Mouse (Mus musculus): Measurements from ENCODE around the gene Nynrin.

Gene Nynrin

DNA sequence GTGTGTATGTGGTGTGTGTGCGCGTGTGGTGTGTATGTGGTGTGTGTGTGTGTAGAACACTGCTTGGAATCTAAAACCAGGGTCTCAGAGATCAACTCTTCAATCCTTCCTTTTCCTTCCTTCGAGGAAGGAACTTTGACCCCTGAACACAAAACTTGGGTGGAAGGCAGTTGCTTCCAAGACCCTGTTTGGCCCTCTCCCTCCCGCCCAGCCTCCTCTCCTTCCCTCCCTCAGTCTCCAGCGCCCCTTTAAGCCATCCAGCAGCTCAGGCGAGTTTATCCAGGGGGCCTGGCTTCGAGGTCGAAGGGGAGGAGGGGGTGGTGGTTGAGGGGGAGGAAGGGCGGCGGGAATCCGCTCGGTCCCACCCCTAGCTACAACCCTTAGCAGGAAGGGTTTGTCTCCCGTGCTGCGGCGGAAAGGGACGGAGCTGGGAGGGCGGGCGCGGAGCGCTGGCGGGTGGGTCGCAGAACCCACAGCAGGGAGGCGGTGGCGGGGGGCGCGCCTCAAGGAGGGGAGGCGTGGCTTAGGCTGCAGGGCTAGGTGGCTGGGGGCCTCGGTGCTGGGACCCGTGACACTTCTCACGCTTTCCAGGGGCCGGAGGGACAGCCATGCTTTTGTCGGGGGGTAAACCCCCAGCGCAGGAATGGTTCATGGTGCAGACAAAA lies at the start of gene Nynrin:
TSS of gene Nynrin (plus strand) at position 390 of the 665 bp plus-strand sequence.
- no peak for DNase-seq (ENCODE audit: low spot score in 2 of 2)

DNA sequence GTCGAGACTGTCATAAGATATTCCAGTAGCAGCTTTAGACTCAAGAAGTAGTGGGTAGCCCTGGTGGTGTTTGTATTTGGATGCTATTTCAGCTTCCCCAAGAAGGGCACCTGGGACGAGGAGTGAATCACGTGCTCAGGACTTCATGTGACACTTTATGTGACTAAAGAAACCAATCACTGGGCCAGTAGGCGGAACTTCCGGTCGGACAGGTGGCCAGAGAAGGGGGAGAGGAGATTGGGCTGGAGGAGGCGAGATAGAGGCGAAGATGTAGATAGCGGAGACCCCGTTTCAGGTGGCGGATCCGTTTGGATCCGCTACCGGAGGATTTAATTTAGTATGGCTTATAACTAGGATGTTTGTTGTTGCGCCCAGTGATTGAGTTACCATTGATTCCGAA lies 38.9 kb upstream of the Nynrin start:
- no peak for DNase-seq (ENCODE audit: low spot score in 2 of 2)

DNA sequence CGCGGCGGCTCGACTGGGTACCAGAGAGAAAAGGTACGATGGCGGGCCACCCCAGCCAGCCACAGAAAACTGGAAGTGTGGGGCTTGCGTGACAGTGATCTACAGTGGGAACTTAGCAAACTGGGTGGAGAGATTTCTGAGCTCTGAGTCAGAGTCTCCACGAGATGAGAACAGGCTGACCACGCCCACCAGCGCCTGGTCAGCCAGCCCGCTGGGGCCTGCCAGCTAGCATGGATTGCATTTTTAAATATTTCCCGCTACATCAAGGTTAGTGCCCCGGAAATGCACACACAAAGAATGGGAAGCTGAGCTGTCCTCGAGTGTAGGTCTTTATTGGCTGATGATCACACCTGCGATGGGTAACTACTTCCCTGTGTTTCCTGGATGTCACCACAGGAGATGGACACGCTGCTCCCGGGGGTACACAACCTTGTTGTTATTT lies 38.5 kb upstream of the Nynrin start:
- no peak for DNase-seq (ENCODE audit: low spot score in 2 of 2)

DNA sequence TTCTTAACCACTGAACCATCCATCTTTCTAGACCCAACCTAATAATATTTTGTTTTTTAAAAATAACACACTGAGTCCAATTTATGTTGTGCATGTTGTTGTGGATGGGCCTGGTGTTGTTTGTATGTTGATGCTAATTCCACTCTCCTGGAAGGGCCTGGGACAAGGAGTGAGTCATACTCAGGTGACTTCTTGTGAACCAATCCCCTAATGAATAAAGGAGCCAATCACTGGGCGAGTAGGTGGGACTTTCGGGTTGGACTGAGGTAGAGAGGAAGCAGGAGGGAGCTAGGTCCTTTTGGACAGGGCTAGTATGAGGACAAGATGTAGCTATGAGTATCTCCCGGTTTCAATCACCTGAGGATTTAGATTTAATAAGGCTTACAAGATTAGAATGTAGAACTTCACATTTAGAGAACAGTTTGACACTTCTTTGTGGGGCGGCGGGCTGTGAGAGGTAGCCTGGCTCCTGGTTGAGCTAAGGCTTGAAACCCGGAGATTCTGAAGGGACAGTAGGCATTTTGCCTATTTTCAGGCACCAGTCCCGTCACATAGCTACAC lies 33.9 kb upstream of the Nynrin start:
- DNase-seq (ENCODE audit: low spot score in 2 of 2): no peak

DNA sequence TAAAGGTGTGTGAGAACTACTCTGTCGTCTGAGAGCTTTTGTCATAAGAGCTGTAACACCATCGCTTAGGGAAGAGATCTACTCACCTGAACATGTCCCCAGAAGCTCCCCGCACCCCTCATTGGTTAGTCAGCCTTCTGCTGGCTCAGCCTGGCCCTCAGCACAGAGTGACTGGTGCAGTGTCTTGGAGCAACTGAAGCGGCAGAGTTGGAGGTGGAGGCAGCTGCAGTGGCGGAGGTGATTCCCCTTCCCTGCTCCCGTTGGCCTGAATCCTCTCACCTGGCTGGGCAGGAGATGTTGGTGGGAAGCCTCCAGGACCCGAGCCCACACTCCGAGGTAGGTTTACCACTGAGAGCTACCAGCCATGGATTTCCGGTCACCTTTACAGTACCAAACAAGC lies 33.2 kb upstream of the Nynrin start:
- no peak for DNase-seq (ENCODE audit: low spot score in 2 of 2)

DNA sequence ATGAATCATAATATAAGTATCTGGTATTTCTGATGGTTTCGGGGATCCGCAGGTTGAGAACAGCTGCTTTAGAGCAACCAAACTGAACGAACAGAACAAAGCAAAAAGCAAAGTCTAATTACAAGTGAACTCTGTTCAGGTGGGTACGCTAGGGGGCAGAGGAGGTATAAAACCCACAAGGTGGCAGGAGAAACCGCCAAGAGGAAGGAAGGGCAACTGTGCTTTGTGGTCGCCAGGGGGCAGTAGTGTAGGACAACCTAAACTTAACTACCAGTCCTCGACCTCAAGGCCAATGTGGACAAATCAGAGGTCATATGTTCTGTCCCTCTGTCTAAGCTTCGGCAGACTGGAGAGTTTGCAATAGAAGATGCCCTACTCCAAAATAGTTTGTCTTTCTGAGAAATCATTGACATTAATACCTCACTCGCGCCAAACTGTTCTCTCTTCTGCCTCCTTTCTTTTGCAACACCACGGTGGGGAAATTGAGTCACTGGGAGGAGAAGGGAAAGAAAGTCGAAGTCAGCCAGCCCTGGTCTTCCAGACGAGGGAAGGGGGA lies 31.3 kb upstream of the Nynrin start:
- peak in 1 of 2 experiments; percentile 50 for DNase-seq (ENCODE audit: low spot score in 2 of 2)

DNA sequence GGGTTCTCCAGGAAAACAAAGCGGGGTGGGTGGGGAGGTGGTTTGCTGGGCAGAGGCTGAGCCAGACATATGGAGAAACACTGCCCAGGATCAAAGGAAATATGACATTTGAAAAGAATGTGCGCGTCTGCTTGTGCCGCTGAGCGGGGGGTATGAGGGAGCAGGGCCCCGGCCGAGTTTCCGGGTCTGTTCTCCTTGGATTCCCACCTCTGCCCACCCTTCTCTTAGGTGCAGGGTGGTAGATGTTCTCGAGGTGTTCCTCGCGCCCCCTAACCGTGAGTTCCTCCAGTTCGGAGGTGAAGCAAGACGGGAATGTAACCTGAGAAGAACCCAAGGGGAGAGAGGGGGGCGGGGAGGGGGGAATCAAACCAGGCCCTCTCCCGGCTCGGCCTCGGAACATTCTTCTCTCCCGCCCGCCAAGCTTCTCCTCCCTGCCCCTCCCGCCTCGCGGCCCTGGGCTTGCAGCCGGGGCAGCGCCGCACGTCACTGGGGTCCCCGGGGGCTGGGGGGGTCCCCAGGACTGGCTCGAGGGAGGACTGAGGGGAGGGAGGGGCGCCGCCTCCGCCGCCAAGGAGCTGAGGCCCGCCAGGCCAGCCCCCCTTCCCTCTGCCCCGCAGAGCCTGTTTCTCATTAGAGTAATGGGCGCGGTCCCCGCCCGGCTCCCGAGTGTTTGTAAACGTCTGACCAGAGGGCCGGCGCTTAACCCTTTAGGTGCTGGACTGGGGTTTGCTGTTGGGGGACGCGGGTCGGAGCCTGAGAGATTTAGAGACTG lies 30.6 kb upstream of the Nynrin start, which contains the start of gene Nfatc4:
TSS of gene Nfatc4 (plus strand) at position 154 of the 772 bp plus-strand sequence.
- no peak for DNase-seq (ENCODE audit: low spot score in 2 of 2)

DNA sequence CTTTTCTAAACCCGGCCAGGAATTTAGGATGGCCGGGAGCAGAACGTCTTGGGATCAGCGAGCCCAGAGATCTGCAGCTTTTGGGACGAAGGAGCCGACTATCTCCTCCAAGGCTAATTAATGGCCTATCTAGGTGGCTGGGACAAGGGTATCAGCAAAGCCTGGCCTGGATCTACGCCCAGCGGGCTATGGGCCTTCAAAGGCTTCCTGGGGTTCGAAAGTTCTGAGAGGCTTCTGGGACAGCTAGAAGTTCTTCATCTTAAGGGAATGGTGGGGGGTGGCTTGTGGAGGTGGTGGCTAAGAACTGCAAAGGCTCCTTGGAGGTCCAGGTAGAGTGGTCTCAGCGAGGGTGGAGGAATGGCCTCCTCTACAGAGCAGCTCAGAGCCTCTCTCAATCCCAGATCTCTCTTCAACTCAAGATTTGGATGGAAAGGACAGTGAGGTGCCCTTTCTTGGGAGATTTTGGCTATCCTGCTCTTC lies 29.8 kb upstream of the Nynrin start:
- no peak for DNase-seq (ENCODE audit: low spot score in 2 of 2)

DNA sequence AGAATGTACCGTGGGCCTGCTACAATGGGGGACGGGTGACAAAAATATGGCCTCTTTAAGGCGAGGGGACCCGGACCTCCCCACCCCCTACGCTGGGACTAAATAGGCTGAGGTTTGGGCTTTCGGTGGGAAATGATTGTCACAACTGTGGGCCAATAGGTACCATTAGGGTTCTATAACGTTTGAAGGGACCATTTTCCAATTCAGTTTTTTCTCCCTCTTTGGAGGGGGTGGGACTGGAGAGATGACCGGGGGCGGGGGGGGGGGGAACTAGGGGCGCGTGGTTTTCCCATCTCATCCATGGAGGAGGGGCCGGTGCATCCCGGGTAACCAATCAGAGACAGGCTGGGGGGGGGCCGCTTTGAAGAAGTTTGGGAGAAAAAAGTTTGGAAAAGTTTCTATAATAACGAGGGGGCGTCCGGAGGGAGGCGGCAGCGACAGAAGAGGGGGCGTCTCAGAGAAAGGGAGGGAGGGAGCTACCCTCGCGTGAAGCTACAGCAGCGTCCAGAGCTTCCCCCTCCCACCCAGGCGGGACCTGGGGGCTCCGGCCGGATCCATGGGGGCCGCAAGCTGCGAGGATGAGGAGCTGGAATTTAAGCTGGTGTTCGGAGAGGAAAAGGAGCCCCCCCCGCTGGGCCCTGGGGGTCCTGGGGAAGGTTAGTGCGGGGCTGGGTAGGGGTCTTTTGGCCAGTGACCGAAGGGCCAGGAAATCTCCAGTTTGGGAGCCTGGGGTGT lies 29.2 kb upstream of the Nynrin start:
- DNase-seq (ENCODE audit: low spot score in 2 of 2): no peak

DNA sequence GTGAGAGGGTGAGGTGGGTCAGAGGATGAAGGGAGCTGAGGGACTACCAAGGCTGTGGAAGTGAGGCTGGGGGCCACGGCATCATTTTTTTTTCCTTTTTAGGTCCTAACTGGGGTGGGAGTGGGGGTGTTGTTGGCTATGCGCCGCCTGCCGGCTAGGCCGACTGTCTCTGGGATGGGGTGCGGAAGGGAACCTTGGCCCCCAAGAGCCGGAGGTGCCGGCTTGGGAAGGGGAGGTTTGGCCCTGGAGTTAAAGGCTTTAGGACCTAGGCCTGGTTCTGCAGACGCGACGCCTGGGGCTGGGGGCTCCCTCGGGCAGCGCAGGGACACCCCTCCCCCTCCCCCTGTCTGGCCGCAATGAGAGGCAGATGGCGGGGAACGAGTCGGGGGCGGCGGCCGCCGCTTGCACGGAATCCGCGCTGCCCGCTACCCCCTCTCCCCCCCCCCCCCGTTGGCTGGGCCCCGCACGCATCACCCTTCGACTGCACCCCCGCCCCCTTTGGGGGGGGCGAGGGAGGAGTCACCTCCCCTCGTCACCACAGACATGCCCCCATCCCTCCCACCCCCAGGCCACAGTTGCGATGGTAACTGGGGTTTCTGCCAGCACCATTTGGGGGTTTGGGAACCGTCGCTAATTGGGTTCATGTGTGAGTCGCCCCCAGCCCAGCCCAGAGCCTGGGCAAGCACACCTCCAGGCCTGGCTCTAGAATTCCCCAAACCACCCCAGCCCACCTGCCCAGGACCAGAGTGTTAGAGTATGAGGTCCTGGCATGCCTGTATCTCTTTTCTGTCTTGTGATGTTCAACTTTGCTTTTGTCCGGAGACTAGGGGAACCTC lies 28.4 kb upstream of the Nynrin start:
- DNase-seq (ENCODE audit: low spot score in 2 of 2): no peak

DNA sequence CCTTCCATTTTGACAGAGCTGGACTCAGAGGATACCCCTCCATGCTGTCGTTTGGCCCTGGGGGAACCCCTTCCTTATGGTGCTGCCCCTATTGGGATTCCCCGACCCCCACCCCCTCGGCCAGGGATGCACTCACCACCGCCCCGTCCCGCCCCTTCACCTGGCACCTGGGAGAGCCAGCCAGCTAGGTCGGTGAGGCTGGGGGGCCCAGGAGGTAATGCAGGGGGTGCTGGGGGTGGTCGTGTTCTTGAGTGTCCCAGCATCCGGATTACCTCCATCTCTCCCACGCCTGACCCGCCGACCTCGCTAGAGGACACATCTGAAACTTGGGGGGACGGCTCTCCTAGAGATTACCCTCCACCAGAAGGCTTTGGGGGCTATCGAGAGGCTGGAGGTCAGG lies 27.7 kb upstream of the Nynrin start:
- no peak for DNase-seq (ENCODE audit: low spot score in 2 of 2)

DNA sequence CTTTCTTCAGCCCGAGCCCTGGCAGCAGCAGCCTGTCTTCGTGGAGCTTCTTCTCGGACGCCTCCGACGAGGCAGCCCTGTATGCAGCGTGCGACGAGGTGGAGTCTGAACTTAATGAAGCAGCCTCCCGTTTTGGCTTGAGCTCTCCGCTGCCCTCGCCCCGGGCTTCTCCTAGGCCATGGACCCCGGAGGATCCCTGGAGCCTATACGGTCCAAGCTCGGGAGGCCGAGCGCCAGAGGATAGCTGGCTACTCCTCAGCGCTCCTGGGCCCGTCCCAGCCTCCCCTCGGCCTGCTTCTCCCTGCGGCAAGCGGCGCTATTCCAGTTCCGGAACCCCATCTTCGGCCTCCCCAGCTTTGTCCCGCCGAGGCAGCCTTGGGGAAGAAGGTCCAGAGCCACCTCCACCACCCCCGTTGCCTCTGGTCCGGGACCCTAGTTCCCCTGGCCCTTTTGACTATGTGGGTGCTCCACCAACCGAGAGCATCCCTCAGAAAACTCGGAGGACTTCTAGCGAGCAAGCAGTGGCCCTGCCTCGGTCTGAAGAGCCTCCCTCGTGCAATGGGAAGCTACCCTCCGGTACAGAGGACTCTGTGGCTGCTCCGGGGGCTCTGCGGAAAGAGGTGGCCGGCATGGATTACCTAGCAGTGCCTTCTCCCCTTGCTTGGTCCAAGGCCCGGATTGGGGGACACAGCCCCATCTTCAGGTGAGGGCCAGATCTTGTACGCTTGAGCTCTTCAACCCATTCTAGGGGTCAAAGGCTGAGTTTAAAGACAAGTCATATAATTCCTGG lies 27.1 kb upstream of the Nynrin start:
- DNase-seq (ENCODE audit: low spot score in 2 of 2): no peak

DNA sequence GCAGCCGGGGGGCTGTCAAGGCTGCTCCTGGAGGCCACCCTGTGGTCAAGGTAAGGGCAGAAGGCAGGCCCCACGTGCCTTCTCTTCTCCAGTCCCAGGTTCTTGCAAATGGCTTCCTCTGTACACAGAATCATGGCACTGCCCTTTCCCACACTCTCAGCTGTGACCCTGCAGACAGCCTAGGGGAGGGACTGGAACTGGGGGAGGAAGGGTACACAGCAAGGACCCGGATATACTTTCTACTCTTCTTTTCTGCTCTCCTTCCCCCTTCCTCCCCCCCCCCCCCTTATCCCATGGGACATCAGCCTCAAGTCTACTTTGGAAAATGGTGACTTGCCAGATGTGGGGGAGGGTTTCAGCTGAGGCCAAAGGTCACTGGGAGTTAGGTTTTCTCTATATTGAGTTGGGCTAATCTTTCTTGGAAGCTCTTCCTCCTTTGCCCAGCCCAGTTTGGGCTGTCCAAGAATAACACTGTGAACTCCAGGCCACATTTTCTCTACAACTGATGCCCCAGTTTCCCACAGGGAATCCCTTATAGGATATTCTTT lies 25.0 kb upstream of the Nynrin start:
- no peak for DNase-seq (ENCODE audit: low spot score in 2 of 2)

DNA sequence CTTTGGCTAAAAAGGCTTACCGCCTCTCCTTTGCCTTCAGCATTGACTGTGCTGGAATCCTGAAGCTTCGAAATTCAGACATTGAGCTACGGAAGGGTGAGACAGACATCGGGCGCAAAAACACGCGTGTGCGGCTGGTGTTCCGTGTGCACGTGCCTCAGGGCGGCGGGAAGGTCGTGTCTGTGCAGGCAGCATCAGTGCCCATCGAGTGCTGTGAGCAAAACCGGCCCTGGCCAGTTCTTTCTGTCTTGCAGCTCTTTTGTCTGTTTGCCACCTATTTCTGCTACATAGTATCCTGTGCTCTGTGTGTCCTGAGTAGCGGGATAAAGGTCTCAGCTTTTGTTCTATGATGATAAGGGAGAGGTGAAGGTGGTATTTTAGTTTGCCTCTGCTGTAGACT lies 24.0 kb upstream of the Nynrin start:
- DNase-seq (ENCODE audit: low spot score in 2 of 2): no peak

DNA sequence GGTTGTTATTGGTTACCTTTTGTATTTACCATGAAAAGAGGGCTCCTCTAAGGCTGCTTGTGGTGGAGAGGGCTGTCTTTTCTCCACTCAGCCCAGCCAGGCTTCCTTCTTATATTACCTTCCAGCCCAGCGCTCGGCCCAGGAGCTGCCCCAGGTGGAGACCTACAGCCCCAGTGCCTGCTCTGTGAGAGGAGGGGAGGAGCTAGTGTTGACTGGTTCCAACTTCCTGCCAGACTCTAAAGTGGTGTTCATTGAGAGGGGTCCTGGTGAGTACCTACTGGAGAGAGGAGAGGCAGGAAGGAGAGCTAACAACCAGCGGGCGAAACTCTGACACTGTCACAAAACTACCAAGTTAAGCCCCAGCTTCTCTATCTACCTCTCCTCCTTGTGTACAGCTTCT lies 23.5 kb upstream of the Nynrin start:
- DNase-seq (ENCODE audit: low spot score in 2 of 2): no peak

DNA sequence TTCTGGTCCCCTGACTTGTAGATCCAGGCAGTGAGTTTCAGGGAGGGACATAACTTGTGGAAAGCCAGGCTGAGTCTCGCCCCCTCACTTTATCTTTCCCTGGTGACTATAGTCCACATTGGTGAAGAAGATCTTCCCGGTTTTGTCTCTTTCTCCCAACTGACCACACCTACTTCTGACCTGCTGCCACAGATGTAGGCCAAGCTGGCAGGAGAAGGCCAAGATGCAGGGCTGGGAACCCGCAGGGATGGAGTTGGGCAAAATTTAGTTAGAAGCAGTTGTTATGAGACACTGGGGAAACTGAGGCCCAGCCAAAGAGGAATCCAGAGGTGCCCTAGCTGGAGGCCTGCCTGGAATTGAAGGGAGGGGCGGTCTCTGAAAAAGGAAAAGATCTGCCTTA lies 20.7 kb upstream of the Nynrin start:
- no peak for DNase-seq (ENCODE audit: low spot score in 2 of 2)

DNA sequence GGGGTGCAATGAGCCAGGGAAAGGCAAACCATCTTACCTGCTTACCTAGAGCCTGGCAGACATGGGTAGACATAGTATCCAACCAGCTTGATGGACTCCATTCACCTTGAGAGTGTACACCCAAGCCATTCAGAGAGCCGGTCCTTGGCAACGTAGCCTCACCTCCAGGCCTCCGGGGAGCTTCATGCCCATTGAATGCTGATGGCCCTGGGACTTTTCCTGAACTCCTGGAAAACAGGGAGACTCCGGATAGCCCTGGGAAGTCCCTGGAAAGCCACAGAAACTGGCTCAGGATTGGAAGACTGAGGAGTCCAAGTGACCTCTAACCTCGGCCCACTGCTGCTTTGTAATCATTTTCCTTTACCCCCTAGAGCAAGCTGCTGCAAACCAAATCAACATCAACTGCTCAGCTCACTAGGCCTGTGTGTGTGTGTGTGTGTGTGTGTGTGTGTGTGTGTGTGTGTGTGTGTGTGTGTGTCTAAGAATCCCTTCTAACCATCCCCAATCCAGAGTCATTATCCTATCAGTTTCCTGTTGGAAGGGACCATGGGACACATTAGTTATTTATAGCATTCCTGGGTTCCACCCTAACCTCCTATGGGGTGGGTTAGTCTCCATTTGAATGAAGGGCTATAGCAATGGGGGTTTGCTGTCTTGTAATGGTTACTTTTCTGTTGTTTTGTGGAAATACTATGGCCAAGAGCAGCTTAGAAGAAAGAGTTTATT lies 18.8 kb upstream of the Nynrin start:
- no peak for DNase-seq (ENCODE audit: low spot score in 2 of 2)

DNA sequence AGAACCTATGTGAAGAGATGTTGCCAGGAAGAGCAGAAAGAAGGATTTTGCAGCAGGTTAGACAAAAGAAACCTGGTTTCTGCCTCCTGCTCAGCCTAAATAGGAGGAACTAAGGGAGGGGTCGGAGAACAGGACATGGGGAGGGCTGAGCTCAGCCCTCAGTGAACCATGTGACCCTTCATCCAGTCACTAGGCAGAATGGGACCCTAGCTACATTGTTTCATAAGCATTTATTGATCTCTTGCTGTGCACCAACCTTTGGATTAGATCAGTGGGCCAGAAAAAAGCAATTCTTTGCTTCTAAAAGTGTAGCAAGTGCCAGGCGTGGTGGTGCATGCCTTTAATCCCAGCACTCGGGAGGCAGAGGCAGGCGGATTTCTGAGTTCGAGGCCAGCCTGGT lies 15.5 kb upstream of the Nynrin start:
- DNase-seq (ENCODE audit: low spot score in 2 of 2): no peak

DNA sequence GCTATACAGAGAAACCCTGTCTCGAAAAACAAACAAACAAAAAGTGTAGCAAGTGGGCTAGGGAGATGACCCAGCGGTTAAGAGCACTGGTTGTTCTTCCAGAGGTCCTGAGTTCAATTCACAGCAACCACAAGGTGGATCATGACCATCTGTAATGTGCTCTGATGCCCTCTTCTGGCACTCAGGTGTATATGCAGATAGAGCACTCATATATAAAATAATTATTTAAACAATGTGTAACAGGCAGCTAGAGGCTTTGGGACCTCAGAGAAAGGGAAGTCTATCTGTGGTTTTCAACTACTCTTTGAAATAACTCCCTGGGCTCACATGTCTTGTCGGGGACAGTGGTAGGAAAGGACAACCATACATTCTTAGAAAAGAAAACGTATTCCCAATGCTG lies 15.1 kb upstream of the Nynrin start:
- DNase-seq (ENCODE audit: low spot score in 2 of 2): no peak

Measured in frontal cortex, postnatal 25 days (tissue).